Mouse (Mus musculus): ENCODE results near the gene Acot6.
A peak's percentile ranks its signal among the peaks of the same experiment; 100 is the strongest.

Acot6 gene

GRCm38 (mm10) chr12:84107692-84108091 is 7.2 kb downstream of the Acot6 start:
- no peak for DNase-seq

- DNase-seq = no peak
Observed at GRCm38 (mm10) chr12:84109924-84110323, 9.5 kb downstream of the Acot6 start.

GRCm38 (mm10) chr12:84110814-84111213 is 10.4 kb downstream of the Acot6 start:
- no peak for DNase-seq

GRCm38 (mm10) chr12:84113676-84114075 is 13.2 kb downstream of the Acot6 start:
- DNase-seq = no peak

GRCm38 (mm10) chr12:84114153-84114994 is 13.9 kb downstream of the Acot6 start, which contains the start of gene Dnal1:
Dnal1 (plus strand) TSS chr12:84114366.
- DNase-seq = peak; percentile 87

GRCm38 (mm10) chr12:84119584-84119983 is 19.1 kb downstream of the Acot6 start:
- DNase-seq = no peak

- no peak for DNase-seq
Observed at GRCm38 (mm10) chr12:84125892-84126291, 25.4 kb downstream of the Acot6 start.

- no peak for DNase-seq
Observed at GRCm38 (mm10) chr12:84126899-84127298, 26.4 kb downstream of the Acot6 start.

GRCm38 (mm10) chr12:84128576-84128975 is 28.1 kb downstream of the Acot6 start:
- no peak for DNase-seq

- DNase-seq = no peak
Observed at GRCm38 (mm10) chr12:84129931-84130330, 29.5 kb downstream of the Acot6 start.

- DNase-seq = no peak
Observed at GRCm38 (mm10) chr12:84132265-84132664, 31.8 kb downstream of the Acot6 start.

GRCm38 (mm10) chr12:84137131-84137530 is 36.7 kb downstream of the Acot6 start:
- no peak for DNase-seq

- DNase-seq = no peak
Observed at GRCm38 (mm10) chr12:84140135-84140534, 39.7 kb downstream of the Acot6 start.

GRCm38 (mm10) chr12:84141271-84141670 is 40.8 kb downstream of the Acot6 start:
- DNase-seq = no peak

GRCm38 (mm10) chr12:84142281-84143050 is 42.0 kb downstream of the Acot6 start:
- DNase-seq = no peak

GRCm38 (mm10) chr12:84147954-84148621 is 47.6 kb downstream of the Acot6 start, which contains the start of gene Pnma1:
Pnma1 (minus strand) TSS chr12:84148489.
- DNase-seq = peak; percentile 65

GRCm38 (mm10) chr12:84148622-84149012 is 48.2 kb downstream of the Acot6 start:
- DNase-seq = no peak

- DNase-seq = peak; percentile 23
Observed at GRCm38 (mm10) chr12:84149971-84150370, 49.5 kb downstream of the Acot6 start.

- peak; percentile 46 for DNase-seq
Observed at GRCm38 (mm10) chr12:84150976-84151375, 50.5 kb downstream of the Acot6 start.

- peak; percentile 11 for DNase-seq
Observed at GRCm38 (mm10) chr12:84151911-84152310, 51.5 kb downstream of the Acot6 start.

- peak; percentile 54 for DNase-seq
Observed at GRCm38 (mm10) chr12:84152352-84153190, 52.1 kb downstream of the Acot6 start.

- peak; percentile 44 for DNase-seq
Observed at GRCm38 (mm10) chr12:84153414-84153813, 53.0 kb downstream of the Acot6 start.
